In the genomic region with DNA sequence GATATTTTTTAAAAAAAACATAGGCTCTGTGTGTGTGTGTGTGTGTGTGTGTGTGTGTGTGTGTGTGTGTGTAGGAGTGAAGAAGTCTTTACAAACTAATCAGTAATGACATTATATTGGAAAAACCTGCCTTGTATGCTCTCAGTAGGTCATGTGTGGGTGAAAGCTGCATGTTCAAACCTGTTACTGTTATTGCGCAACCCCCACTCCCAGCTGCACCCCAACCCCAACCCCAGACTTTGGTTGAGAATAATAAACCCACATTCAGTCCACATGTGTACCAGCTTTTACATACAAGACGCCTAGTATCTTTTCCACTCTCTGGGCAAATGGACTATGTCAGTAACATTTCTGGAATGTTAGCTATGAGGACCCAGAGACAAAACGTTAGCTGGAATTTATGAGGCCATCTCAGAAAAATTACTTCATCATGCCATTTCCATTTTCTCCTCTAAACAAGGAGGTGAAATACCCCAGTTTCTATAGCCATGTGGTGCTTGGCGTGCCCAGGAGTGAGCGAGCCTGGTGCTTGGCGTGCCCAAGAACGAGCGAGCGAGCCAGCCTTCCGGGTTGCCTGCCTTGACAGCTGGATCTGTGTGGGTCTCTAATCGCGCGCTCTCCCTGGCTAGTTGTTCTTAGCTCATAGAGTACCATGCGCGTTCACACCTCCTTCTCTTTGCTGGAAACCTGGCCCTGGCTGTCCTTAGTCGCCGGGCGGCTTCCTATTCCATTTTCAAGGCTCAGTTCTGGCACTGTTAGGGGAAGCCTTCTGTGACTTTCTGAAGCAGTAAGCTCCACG, we compare ENCODE assay signal across 17 mouse cellular contexts. TPM values are rescaled to one million over a fixed set of nuclear protein-coding genes. Genes with fewer than 3 reads are reported as not detected.
A peak's percentile ranks its signal among the peaks of the same experiment; 100 is the strongest.
DNase-seq lines count a peak whose midpoint lies in the region; ATAC-seq and TF ChIP-seq lines count a peak whose summit lies in the region.
"Had no signal": no experiment of that assay in that cellular context is flagged by ENCODE, and none has a peak within 500 bp of the region (broad histone marks: within the 10 kb centered on the region; RNA-seq: fewer than 3 reads in every experiment).

No protein-coding gene starts in this region.

- no peaks in the 10 kb centered on the region for H3K36me3 ChIP-seq in forebrain, postnatal 0 days (ENCODE audit: insufficient read depth)
- H3K36me3 ChIP-seq in forebrain, embryonic 14.5 days (ENCODE audit: control insufficient read depth, insufficient read depth, low read length), result no peaks in the 10 kb centered on the region
- no peaks in the 10 kb centered on the region for H3K36me3 ChIP-seq in heart, postnatal 0 days (replicated peaks; ENCODE audit: control insufficient read depth, insufficient read depth, low read length)
- H3K36me3 ChIP-seq in midbrain, embryonic 16.5 days (ENCODE audit: control insufficient read depth, insufficient read depth, low read length), result no peaks in the 10 kb centered on the region
- H3K36me3 ChIP-seq: midbrain, embryonic 15.5 days; neural tube, embryonic 13.5 days; stomach, embryonic 15.5 days had no signal

- no peaks in the 10 kb centered on the region for H3K27me3 ChIP-seq in forebrain, postnatal 0 days (ENCODE audit: insufficient read depth, low read length)
- no peaks in the 10 kb centered on the region for H3K27me3 ChIP-seq in forebrain, embryonic 14.5 days (replicated peaks; ENCODE audit: control insufficient read depth, insufficient read depth, low read length)
- H3K27me3 ChIP-seq in heart, postnatal 0 days (ENCODE audit: control insufficient read depth, insufficient read depth, low read length), result no peaks in the 10 kb centered on the region
- no peaks in the 10 kb centered on the region for H3K27me3 ChIP-seq in midbrain, embryonic 16.5 days (ENCODE audit: control insufficient read depth, insufficient read depth, low read depth, low read length)
- H3K27me3 ChIP-seq: forebrain, embryonic 13.5 days; midbrain, embryonic 15.5 days; neural tube, embryonic 13.5 days; stomach, embryonic 15.5 days had no signal

- WGBS in forebrain, postnatal 0 days, result 77% methylated on average over 19 of the region's 19 CpGs
- 92% methylated on average over 19 of the region's 19 CpGs for WGBS in forebrain, embryonic 14.5 days
- 39% methylated on average over 19 of the region's 19 CpGs for WGBS in heart, postnatal 0 days
- 92% methylated on average over 19 of the region's 19 CpGs for whole genome bisulfite sequencing in midbrain, embryonic 16.5 days

- H3K9ac ChIP-seq in forebrain, postnatal 0 days, result no peak overlapping the region
- no peak overlapping the region for H3K9ac ChIP-seq in forebrain, embryonic 14.5 days (ENCODE audit: low read length)
- H3K9ac ChIP-seq in heart, postnatal 0 days (replicated peaks; ENCODE audit: low read depth, low read length), result peak overlapping the region; percentile 37; the same call in 1 of the 2 replicates
- no peak overlapping the region for H3K9ac ChIP-seq in midbrain, embryonic 16.5 days (ENCODE audit: low read depth, low read length)
- H3K9ac ChIP-seq: forebrain, embryonic 13.5 days; midbrain, embryonic 15.5 days; neural tube, embryonic 13.5 days; stomach, embryonic 15.5 days had no signal

- no peaks in the 10 kb centered on the region for H3K9me3 ChIP-seq in forebrain, postnatal 0 days (ENCODE audit: low read length)
- H3K9me3 ChIP-seq in forebrain, embryonic 14.5 days (replicated peaks; ENCODE audit: control insufficient read depth, low read length), result no peaks in the 10 kb centered on the region
- H3K9me3 ChIP-seq in heart, postnatal 0 days (replicated peaks; ENCODE audit: control insufficient read depth, low read length), result no peaks in the 10 kb centered on the region
- H3K9me3 ChIP-seq in midbrain, embryonic 16.5 days (replicated peaks; ENCODE audit: control insufficient read depth, low read length, poor library complexity, severe bottlenecking), result no peaks in the 10 kb centered on the region
- H3K9me3 ChIP-seq: forebrain, embryonic 13.5 days; midbrain, embryonic 15.5 days; neural tube, embryonic 13.5 days; stomach, embryonic 15.5 days had no signal

- no peak overlapping the region for H3K4me2 ChIP-seq in forebrain, postnatal 0 days (ENCODE audit: low read depth)
- H3K4me2 ChIP-seq in forebrain, embryonic 14.5 days (ENCODE audit: low read length), result no peak overlapping the region
- H3K4me2 ChIP-seq in heart, postnatal 0 days (ENCODE audit: low read depth, low read length), result peak overlapping the region; percentile 35
- H3K4me2 ChIP-seq in midbrain, embryonic 16.5 days (ENCODE audit: low read length), result no peak overlapping the region
- H3K4me2 ChIP-seq: forebrain, embryonic 13.5 days; midbrain, embryonic 15.5 days; neural tube, embryonic 13.5 days; stomach, embryonic 15.5 days had no signal

- H3K4me3 ChIP-seq in forebrain, postnatal 0 days (ENCODE audit: low read depth, low read length), result no peak overlapping the region
- no peak overlapping the region for H3K4me3 ChIP-seq in forebrain, embryonic 14.5 days (ENCODE audit: low read depth, low read length)
- H3K4me3 ChIP-seq in heart, postnatal 0 days (ENCODE audit: low read depth, low read length), result 0 out of 2 replicates have a peak overlapping the region, but pooled peaks have one; percentile 1
- no peak overlapping the region for H3K4me3 ChIP-seq in midbrain, embryonic 16.5 days (ENCODE audit: low read depth, low read length)
- H3K4me3 ChIP-seq: forebrain, embryonic 13.5 days; midbrain, embryonic 15.5 days; neural tube, embryonic 13.5 days; stomach, embryonic 15.5 days had no signal

- no peak for ATAC-seq in forebrain, postnatal 0 days
- no peak for ATAC-seq in forebrain, embryonic 14.5 days
- peak; percentile 60 for ATAC-seq in heart, postnatal 0 days (ENCODE audit: insufficient read depth, low read depth)
- ATAC-seq in megakaryocyte, adult 5-6 weeks (ENCODE audit: poor library complexity, severe bottlenecking), result peak; percentile 47; the same call in 1 of the 2 replicates
- ATAC-seq in midbrain, embryonic 16.5 days, result no peak
- ATAC-seq: forebrain, embryonic 13.5 days; midbrain, embryonic 15.5 days had no signal

- peaks cover 9% of the 10 kb centered on the region for H3K4me1 ChIP-seq in forebrain, postnatal 0 days (ENCODE audit: insufficient read depth)
- no peaks in the 10 kb centered on the region for H3K4me1 ChIP-seq in forebrain, embryonic 14.5 days (ENCODE audit: control insufficient read depth, insufficient read depth, low read length)
- peaks cover 18% of the 10 kb centered on the region for H3K4me1 ChIP-seq in heart, postnatal 0 days (ENCODE audit: control insufficient read depth, insufficient read depth)
- H3K4me1 ChIP-seq in midbrain, embryonic 16.5 days (ENCODE audit: control insufficient read depth, insufficient read depth, low read length), result no peaks in the 10 kb centered on the region
- H3K4me1 ChIP-seq: forebrain, embryonic 13.5 days; midbrain, embryonic 15.5 days; neural tube, embryonic 13.5 days had no signal

- no peak for TF ChIP-seq EP300 in heart, postnatal 0 days (IDR thresholded peaks at IDR 0.05; ENCODE audit: low read depth)

- DNase-seq in forebrain, postnatal 0 days, result no peak
- no peak for DNase-seq in forebrain, embryonic 14.5 days (ENCODE audit: low spot score)
- peak; percentile 49 for DNase-seq in heart, postnatal 0 days (ENCODE audit: low spot score)
- DNase-seq in heart, postnatal 25 days (ENCODE audit: low spot score), result no peak
- DNase-seq in ZHBTc4 (ENCODE audit: low read depth, low spot score), result peak; percentile 16
- DNase-seq in liver, result no peak
- DNase-seq: adrenal gland, postnatal 25 days; cerebellum, postnatal 10 days; kidney, postnatal 14 days; layer of hippocampus, adult 9-11 months; lung, postnatal 36 days had no signal

- TF ChIP-seq CTCF in forebrain, postnatal 0 days (IDR thresholded peaks at IDR 0.05; ENCODE audit: low read depth), result no peak
- TF ChIP-seq CTCF in heart, postnatal 0 days (IDR thresholded peaks at IDR 0.05; ENCODE audit: low read depth), result no peak

- H3K27ac ChIP-seq in forebrain, postnatal 0 days (ENCODE audit: low read depth, low read length), result peak overlapping the region; percentile 35; the same call in 1 of the 2 replicates
- no peak overlapping the region for H3K27ac ChIP-seq in forebrain, embryonic 14.5 days (ENCODE audit: low read depth, low read length)
- H3K27ac ChIP-seq in heart, postnatal 0 days (ENCODE audit: low read depth), result peak overlapping the region; percentile 66
- no peak overlapping the region for H3K27ac ChIP-seq in midbrain, embryonic 16.5 days (ENCODE audit: low read length)
- H3K27ac ChIP-seq: forebrain, embryonic 13.5 days; midbrain, embryonic 15.5 days; neural tube, embryonic 13.5 days; stomach, embryonic 15.5 days had no signal

- intact Hi-C loops in heart, postnatal 25 days (cut with DNase I), result no loop called here

RNA-seq across cellular contexts. Expression of gene Dyrk2, which starts 30.5 kb away (rescaled TPM):
- 52.9 and 57.1 TPM in 2 replicates for total RNA-seq in forebrain, postnatal 0 days (2014; rRNA removed)
- 9.6 and 11.4 TPM in 2 replicates for polyA plus RNA-seq in forebrain, postnatal 0 days (2015; fragmentation: Nextera tagmentation; extraction: Ambion mirVana)
- 14.8 and 17.9 TPM in 2 replicates for polyA plus RNA-seq in forebrain, embryonic 14.5 days (2014; fragmentation: Nextera tagmentation; extraction: Ambion mirVana)
- total RNA-seq in heart, postnatal 0 days (2014; rRNA removed; ENCODE audit: low replicate concordance), result 45.5 and 65.7 TPM in 2 replicates
- 6.8 and 9.8 TPM in 2 replicates for polyA plus RNA-seq in heart, postnatal 0 days (2015; fragmentation: Nextera tagmentation; extraction: Ambion mirVana)
- total RNA-seq in heart, postnatal 25 days (2021), result 10 to 100 TPM; 39.7 to 43.6 TPM
- 15.5 and 17.1 TPM in 2 replicates for total RNA-seq in megakaryocyte, adult 5-6 weeks (2015)
- total RNA-seq in megakaryocyte, adult 5-6 weeks (2017), result 11.5 and 27.5 TPM in 2 replicates
- polyA plus RNA-seq in midbrain, embryonic 16.5 days (2015; fragmentation: Nextera tagmentation; extraction: Ambion mirVana), result 12.3 and 13.3 TPM in 2 replicates

Comparison
In these comparisons a context has a peak if more than half of its experiments do, and no peak if none do; other contexts are left out.
1. DNase-seq: peak in heart, postnatal 0 days (single experiment) and ZHBTc4 (single experiment); none in forebrain, postnatal 0 days (single experiment), forebrain, embryonic 14.5 days (single experiment), heart, postnatal 25 days (single experiment) and liver (single experiment).
2. H3K27ac ChIP-seq: peak in forebrain, postnatal 0 days (single experiment) and heart, postnatal 0 days (single experiment); none in forebrain, embryonic 14.5 days (single experiment) and midbrain, embryonic 16.5 days (single experiment).
3. ATAC-seq: peak in heart, postnatal 0 days (single experiment) and megakaryocyte, adult 5-6 weeks (single experiment); none in forebrain, postnatal 0 days (single experiment), forebrain, embryonic 14.5 days (single experiment) and midbrain, embryonic 16.5 days (single experiment).